Mouse (Mus musculus): Measurements from ENCODE around the gene Psg27.
"Not testable (repeated sequence)": the region's sequence is repeated elsewhere in the genome, so short reads cannot be mapped to it uniquely, and the experiment has no call there.

Psg27 gene

DNA sequence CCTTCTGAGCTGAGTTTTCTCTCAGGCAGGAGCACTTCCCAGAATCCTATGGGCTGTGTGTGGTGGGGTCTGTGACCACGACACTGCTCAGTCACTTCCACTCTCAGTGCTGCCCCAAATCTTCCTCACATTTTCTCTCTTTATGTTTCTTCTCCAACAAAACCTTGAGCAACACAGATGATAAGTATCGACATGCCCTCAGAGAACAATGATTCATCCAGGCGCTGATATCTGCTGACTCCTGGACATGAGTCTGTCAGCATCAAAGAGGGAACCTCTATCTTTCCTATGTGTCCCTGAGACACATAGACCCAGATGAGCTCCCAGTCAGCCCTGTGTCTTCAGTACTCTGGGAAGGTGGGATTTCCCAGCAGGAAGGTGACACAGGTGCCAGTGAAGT, at the start of gene Psg27:
TSS of gene Psg27 (minus strand) at position 101 of the 400 bp plus-strand sequence.
- DNase-seq, result no peak

DNA sequence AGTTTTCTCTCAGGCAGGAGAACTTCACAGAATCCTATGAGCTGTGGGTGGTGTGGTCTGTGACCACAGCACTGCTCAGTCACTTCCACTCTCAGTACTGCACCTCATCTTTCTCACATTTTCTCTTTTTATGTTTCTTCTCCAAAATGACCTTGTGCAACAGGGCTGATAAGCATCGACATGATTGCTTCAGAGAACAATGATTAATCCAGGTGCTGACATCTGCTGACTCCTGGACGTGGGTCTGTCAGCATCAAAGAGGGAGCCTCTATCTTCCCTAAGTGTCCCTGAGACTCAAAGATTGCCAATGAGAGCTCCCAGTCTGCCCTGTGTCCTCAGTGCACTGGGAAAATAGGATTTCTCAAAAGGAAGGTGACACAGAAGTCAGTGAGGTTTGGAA, 49.3 kb upstream of the Psg27 start, which contains the start of gene Psg23:
TSS of gene Psg23 (minus strand) at position 101 of the 400 bp plus-strand sequence.
- not testable (repeated sequence) for DNase-seq

DNA sequence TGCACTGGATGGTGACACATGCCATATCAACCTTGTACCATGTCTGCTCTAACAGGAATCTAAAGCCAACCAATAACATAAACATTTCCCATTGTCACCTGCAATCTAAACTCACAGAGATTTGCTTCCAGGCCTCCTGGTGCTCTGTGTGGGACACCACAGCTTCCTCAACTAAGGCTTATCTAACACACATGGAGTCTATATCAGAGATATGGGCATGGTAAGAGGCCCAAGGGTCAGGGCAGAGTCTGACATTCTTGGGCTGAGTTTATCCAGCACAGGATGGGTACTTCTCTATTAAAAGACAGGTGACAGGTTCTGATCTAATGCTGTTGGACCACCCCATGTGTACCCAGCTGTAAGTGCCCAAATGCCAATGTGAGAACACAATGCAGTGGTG, 7.3 kb downstream of the Psg27 start:
- no peak for DNase-seq

DNA sequence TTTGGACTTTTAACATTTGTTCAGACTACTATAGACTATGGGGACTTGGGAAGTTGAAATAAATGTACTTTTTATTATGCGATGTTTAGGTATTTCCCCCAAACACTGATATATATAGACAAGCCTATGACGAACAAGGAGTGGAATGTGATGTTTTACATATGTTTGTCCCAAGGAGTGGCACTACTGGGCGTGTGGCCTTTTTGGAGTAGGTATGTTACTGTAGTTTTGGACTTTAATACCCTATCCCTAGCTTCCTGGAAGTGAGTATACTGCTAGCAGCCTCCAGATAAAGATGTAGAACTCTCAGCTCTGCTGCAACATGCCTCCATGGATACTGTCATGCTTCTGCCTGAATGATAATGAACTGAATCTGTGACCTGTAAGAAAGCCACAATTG, 11.4 kb downstream of the Psg27 start:
- not testable (repeated sequence) for DNase-seq

DNA sequence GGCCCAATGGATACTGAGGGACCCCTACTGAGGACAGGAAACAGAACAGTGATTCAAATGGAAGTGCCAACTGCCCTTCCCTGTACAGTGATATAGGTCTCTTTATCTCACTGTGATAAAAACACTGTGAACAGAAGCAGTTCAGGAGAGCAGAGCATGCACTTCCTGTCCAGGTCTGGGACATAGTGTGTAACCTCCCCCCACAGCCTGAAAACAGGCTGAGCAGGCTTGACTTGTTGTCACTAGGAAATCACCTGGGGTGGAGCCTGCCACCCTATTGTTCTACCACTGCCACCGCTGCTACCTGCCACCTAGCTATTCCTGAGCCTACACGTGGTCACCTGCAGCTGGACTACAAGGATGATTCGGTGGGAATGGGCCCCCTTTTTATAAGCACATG, 33.7 kb downstream of the Psg27 start:
- DNase-seq, result no peak

DNA sequence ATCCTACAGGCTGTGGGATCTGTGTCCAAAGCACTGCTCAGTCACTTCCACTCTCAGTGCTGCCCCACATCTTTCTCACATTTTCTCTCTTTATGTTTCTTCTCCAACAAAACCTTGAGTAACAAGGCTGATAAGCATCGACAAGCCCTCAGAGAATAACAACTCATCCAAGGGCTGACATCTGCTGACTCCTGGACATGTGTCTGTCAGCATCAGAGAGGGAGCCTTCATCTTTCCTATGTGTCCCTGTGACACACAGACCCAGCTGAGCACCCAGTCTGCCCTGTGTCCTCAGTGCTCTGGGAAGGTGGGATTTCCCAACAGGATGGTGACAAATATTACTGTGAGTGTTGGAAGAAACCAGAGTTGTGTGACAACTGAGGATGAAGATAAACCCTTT, 34.9 kb downstream of the Psg27 start, which contains the start of gene Psg25:
TSS of gene Psg25 (minus strand) at position 101 of the 400 bp plus-strand sequence.
- no peak for DNase-seq

GRCm38 (mm10) chr7:18524668-18525067, 42.4 kb downstream of the Psg27 start:
- no peak for DNase-seq

DNA sequence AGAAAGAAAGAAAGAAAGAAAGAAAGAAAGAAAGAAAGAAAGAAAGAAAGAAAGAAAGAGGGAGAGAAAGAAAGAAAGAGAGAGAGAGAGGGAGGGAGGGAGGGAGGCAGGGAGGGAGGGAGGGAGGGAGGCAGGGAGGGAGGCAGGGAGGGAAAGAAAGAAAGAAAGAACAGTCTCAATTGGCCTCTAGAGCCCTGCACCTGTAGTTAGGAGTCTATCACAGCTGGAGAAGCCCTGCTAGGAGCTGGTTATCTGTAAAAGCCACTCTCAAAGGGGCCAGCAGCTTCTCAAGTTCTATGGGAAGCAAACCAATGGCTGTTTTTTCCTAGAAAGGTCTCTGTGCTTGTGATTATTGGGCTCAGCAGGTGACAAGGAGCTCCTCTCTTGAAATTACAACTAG, 54.3 kb downstream of the Psg27 start:
- not testable (repeated sequence) for DNase-seq

DNA sequence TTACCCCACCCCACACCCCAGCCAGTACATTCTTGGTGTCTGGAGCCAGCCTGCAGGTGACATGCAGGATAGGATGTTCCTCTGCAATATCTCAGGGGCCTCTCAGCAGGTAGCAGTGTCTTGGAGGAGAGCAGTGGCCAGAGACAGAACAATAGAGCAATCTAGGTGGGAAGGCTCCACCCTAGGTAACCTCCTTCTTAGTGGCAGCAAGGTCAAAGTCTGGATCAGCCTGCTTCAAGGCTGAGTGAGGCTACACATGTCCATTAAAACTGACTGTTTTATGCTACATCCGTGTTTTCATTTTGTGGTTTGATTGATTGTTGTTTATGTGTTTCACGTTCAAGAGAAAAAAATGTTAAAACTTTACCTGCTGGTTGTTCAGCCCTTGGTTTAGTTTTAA, 54.7 kb downstream of the Psg27 start:
- not testable (repeated sequence) for DNase-seq

- peak; percentile 0 to 1 for DNase-seq
Observed at GRCm38 (mm10) chr7:18511479-18511878, 55.6 kb downstream of the Psg27 start.
